ENCODE assay signal across 8 mouse cellular contexts in genomic region chr11:117975211-117975967, GRCm38 (mm10). TPM values are rescaled to one million over a fixed set of nuclear protein-coding genes. Genes with fewer than 3 reads are reported as not detected.
DNase-seq lines count a peak whose midpoint lies in the region; ATAC-seq and TF ChIP-seq lines count a peak whose summit lies in the region.

No protein-coding gene starts in this region.

- no peak overlapping the region for H3K4me2 ChIP-seq in midbrain, postnatal 0 days (ENCODE audit: low read depth, low read length, poor library complexity, severe bottlenecking)
- peak overlapping the region; percentile 30 for H3K4me2 ChIP-seq in limb, embryonic 12.5 days

- under 1% methylated on average over 18 of the region's 18 CpGs for WGBS in midbrain, embryonic 10.5 days
- 15% methylated on average over 18 of the region's 18 CpGs for WGBS in midbrain, postnatal 0 days
- 6% methylated on average over 18 of the region's 18 CpGs for WGBS in limb, embryonic 12.5 days

- no peaks in the 10 kb centered on the region for H3K36me3 ChIP-seq in midbrain, embryonic 10.5 days
- H3K36me3 ChIP-seq in midbrain, postnatal 0 days (ENCODE audit: insufficient read depth, low read length), result no peaks in the 10 kb centered on the region
- H3K36me3 ChIP-seq in limb, embryonic 12.5 days, result no peaks in the 10 kb centered on the region

- H3K27me3 ChIP-seq in midbrain, embryonic 10.5 days (ENCODE audit: low read depth, poor library complexity, severe bottlenecking), result peaks cover 69% of the 10 kb centered on the region
- no peaks in the 10 kb centered on the region for H3K27me3 ChIP-seq in midbrain, postnatal 0 days (ENCODE audit: insufficient read depth, low read length)
- no peaks in the 10 kb centered on the region for H3K27me3 ChIP-seq in limb, embryonic 12.5 days

- intact Hi-C loops in heart, postnatal 14 days (cut with DNase I), result no loop called here
- intact Hi-C loops in gastrocnemius, postnatal 14 days (cut with DNase I; ENCODE audit: low total_unique reads), result no loop called here

- H3K9me3 ChIP-seq in midbrain, embryonic 10.5 days (replicated peaks), result no peaks in the 10 kb centered on the region
- no peaks in the 10 kb centered on the region for H3K9me3 ChIP-seq in midbrain, postnatal 0 days (ENCODE audit: low read length)
- H3K9me3 ChIP-seq in limb, embryonic 12.5 days, result no peaks in the 10 kb centered on the region

- H3K4me3 ChIP-seq in midbrain, embryonic 10.5 days, result peak overlapping the region; percentile 47
- H3K4me3 ChIP-seq in midbrain, postnatal 0 days (ENCODE audit: low read depth, low read length), result no peak overlapping the region
- H3K4me3 ChIP-seq in limb, embryonic 12.5 days (replicated peaks), result no peak overlapping the region

- peak overlapping the region; percentile 96 for H3K27ac ChIP-seq in midbrain, embryonic 10.5 days (replicated peaks)
- H3K27ac ChIP-seq in midbrain, postnatal 0 days (ENCODE audit: low read depth, low read length), result no peak overlapping the region
- peak overlapping the region; percentile 67 for H3K27ac ChIP-seq in limb, embryonic 12.5 days

- no peak overlapping the region for H3K9ac ChIP-seq in midbrain, postnatal 0 days (replicated peaks; ENCODE audit: low read length, poor library complexity, severe bottlenecking)
- H3K9ac ChIP-seq in limb, embryonic 12.5 days (replicated peaks), result 0 out of 2 replicates have a peak overlapping the region, but pooled peaks have one; percentile 45

- peaks cover 78% of the 10 kb centered on the region for H3K4me1 ChIP-seq in midbrain, embryonic 10.5 days
- H3K4me1 ChIP-seq in midbrain, postnatal 0 days (ENCODE audit: insufficient read depth, low read length), result no peaks in the 10 kb centered on the region
- peaks cover 23% of the 10 kb centered on the region for H3K4me1 ChIP-seq in limb, embryonic 12.5 days (replicated peaks)

- ATAC-seq in midbrain, postnatal 0 days (ENCODE audit: low FRiP score), result no peak
- ATAC-seq in limb, embryonic 12.5 days (ENCODE audit: insufficient number of reproducible peaks, insufficient read depth, low FRiP score, low TSS enrichment, low read depth), result 0 out of 2 replicates have a peak, but pooled peaks have one; percentile 24

- TF ChIP-seq CTCF in midbrain, postnatal 0 days (IDR thresholded peaks at IDR 0.05), result no peak

- peak; percentile 90 for DNase-seq in heart, adult 11 months
- DNase-seq in heart, postnatal 14 days, result no peak
- DNase-seq in midbrain, embryonic 10.5 days (ENCODE audit: low spot score), result peak; percentile 83
- DNase-seq in midbrain, postnatal 0 days (ENCODE audit: low spot score), result no peak
- DNase-seq in yolk sac, embryonic 10.5 days (ENCODE audit: low spot score), result peak; percentile 49
- DNase-seq in gastrocnemius, postnatal 14 days, result no peak
- DNase-seq in right cerebral cortex, postnatal 10 days (ENCODE audit: low spot score in 2 of 2), result no peak

RNA-seq across cellular contexts. Expression of gene Socs3, which starts 5.5 kb away (rescaled TPM):
- total RNA-seq in heart, postnatal 14 days (2021), result 1 to 10 TPM; 4.1 to 5.1 TPM
- 14.1 and 14.3 TPM in 2 replicates for polyA plus RNA-seq in midbrain, embryonic 10.5 days (2016; fragmentation: Nextera tagmentation; extraction: Ambion mirVana)
- total RNA-seq in midbrain, postnatal 0 days (2014; rRNA removed), result 7.3 and 8.5 TPM in 2 replicates
- polyA plus RNA-seq in midbrain, postnatal 0 days (2015; fragmentation: Nextera tagmentation; extraction: Ambion mirVana), result 4.4 and 4.9 TPM in 2 replicates
- 14.9 and 16.4 TPM in 2 replicates for polyA plus RNA-seq in limb, embryonic 12.5 days (2016; fragmentation: Nextera tagmentation; extraction: Ambion mirVana)
- 1 to 10 TPM; 2.9 to 3.7 TPM for total RNA-seq in gastrocnemius, postnatal 14 days (2021)

RNA-seq across cellular contexts. Expression of gene Pgs1, which starts 10.7 kb away (rescaled TPM):
- total RNA-seq in heart, postnatal 14 days (2021), result 10 to 100 TPM; 20.5 to 22.3 TPM
- 45.0 and 46.3 TPM in 2 replicates for polyA plus RNA-seq in midbrain, embryonic 10.5 days (2016; fragmentation: Nextera tagmentation; extraction: Ambion mirVana)
- 62.0 and 72.2 TPM in 2 replicates for total RNA-seq in midbrain, postnatal 0 days (2014; rRNA removed)
- polyA plus RNA-seq in midbrain, postnatal 0 days (2015; fragmentation: Nextera tagmentation; extraction: Ambion mirVana), result 55.0 and 61.8 TPM in 2 replicates
- 40.7 and 43.1 TPM in 2 replicates for polyA plus RNA-seq in limb, embryonic 12.5 days (2016; fragmentation: Nextera tagmentation; extraction: Ambion mirVana)
- total RNA-seq in gastrocnemius, postnatal 14 days (2021), result 10 to 100 TPM; 15.6 to 17.1 TPM

Comparison
In these comparisons a context has a peak if more than half of its experiments do, and no peak if none do; other contexts are left out.
1. DNase-seq: peak in heart, adult 11 months (single experiment), midbrain, embryonic 10.5 days (single experiment) and yolk sac, embryonic 10.5 days (single experiment); none in heart, postnatal 14 days (0 of 2), midbrain, postnatal 0 days (single experiment), gastrocnemius, postnatal 14 days (single experiment) and right cerebral cortex, postnatal 10 days (0 of 2).